Mouse (Mus musculus) MEL (cell line): ENCODE results near the gene Sdc1.

Source experiments
- CTCF ChIP-seq, 3 experiments: IDR thresholded peaks in 2 of 3; conservative IDR thresholded peaks in 1 of 3; 2 replicates each; pipeline ENCODE4 v1.5.1; 2011 to 2012; ENCODE audit warnings: low read length in 3 of 3, low read depth in 2 of 3, mild to moderate bottlenecking in 2 of 3, improper control_type of control experiment in 1 of 3, inconsistent platforms in 1 of 3, mixed read lengths in 1 of 3, moderate library complexity in 1 of 3; ENCODE audit not compliant: control insufficient read depth in 1 of 3, insufficient read depth in 1 of 3, poor library complexity in 1 of 3, severe bottlenecking in 1 of 3
- ELF1 ChIP-seq: IDR thresholded peaks from 2 replicates; pipeline ENCODE4 v1.6.1; 2014; ENCODE audit warnings: low read depth, mild to moderate bottlenecking, inconsistent platforms, low read length, improper control_type of control experiment, moderate library complexity
- GATA1 ChIP-seq: IDR thresholded peaks from 2 replicates; pipeline ENCODE4 v1.6.1; 2011; ENCODE audit warnings: low read depth, low read length, improper control_type of control experiment
- HCFC1 ChIP-seq: IDR thresholded peaks from 2 replicates; pipeline ENCODE4 v1.6.1; 2012; ENCODE audit warnings: low read depth, mild to moderate bottlenecking, inconsistent platforms, low read length, improper control_type of control experiment, moderate library complexity
- MAX ChIP-seq: IDR thresholded peaks from 2 replicates; pipeline ENCODE4 v1.6.1; 2011; ENCODE audit warnings: low read length, improper control_type of control experiment
- MYC ChIP-seq: IDR thresholded peaks from 2 replicates; pipeline ENCODE4 v1.6.1; 2011; ENCODE audit warnings: low read depth, mild to moderate bottlenecking, low read length, improper control_type of control experiment, moderate library complexity
- POLR2A ChIP-seq, 2 experiments: IDR thresholded peaks; 2 replicates each; pipeline ENCODE4 v1.6.1; 2011 to 2012; ENCODE audit warnings: low read length in 2 of 2, mild to moderate bottlenecking in 2 of 2, control low read depth in 1 of 2, improper control_type of control experiment in 1 of 2, low read depth in 1 of 2, moderate library complexity in 1 of 2; ENCODE audit not compliant: control insufficient read depth in 1 of 2, insufficient read depth in 1 of 2, poor library complexity in 1 of 2
- POLR2AphosphoS2 ChIP-seq: IDR thresholded peaks from 2 replicates; pipeline ENCODE4 v1.6.1; 2011; ENCODE audit warnings: low read length, improper control_type of control experiment
- SMC3 ChIP-seq: IDR thresholded peaks from 2 replicates; pipeline ENCODE4 v1.6.1; 2011; ENCODE audit warnings: low read depth, low read length, improper control_type of control experiment
- TAL1 ChIP-seq: IDR thresholded peaks from 2 replicates; pipeline ENCODE4 v1.6.1; 2012; ENCODE audit warnings: mild to moderate bottlenecking, inconsistent platforms, low read length, moderate library complexity, mixed read lengths
- ZNF384 ChIP-seq: IDR thresholded peaks from 2 replicates; pipeline ENCODE4 v1.6.1; 2012; ENCODE audit warnings: low read depth, mild to moderate bottlenecking, inconsistent platforms, low read length, improper control_type of control experiment

DNA sequence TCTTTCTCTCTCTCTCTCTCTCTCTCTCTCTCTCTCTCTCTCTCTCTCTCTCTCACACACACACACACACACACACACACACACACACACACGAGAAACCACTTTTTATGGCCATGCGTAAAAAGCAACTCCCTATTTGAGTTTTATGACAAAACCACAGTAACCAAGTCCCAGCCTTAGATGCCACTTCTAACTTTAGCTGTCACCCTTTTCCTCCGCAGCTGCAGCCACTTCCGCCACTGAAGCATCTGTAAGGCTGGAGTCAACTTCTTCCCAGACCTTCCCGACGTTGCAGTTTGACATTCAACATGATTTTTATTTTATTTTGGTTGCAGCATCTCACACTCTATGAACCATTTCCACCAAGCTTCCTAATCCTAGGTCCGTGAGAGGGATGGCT lies 71.6 kb downstream of the Sdc1 start:
- no peak for TF ChIP-seq POLR2A (IDR thresholded peaks at IDR 0.05; ENCODE audit: control insufficient read depth in 1 of 2, insufficient read depth in 1 of 2, low read depth in 1 of 2, low read length in 2 of 2, poor library complexity in 1 of 2)
- TF ChIP-seq SMC3: no peak
- no peak for TF ChIP-seq ZNF384
- TF ChIP-seq MYC: no peak
- no peak for TF ChIP-seq GATA1
- TF ChIP-seq CTCF (IDR thresholded peaks at IDR 0.05 in 2 of 3, conservative IDR thresholded peaks at IDR 0.05 in 1 of 3; ENCODE audit: control insufficient read depth in 1 of 3, insufficient read depth in 1 of 3, low read depth in 2 of 3, low read length in 3 of 3, poor library complexity in 1 of 3, severe bottlenecking in 1 of 3): no peak
- TF ChIP-seq MAX: no peak
- no peak for TF ChIP-seq POLR2AphosphoS2
- TF ChIP-seq TAL1: no peak
- TF ChIP-seq HCFC1: no peak
- no peak for TF ChIP-seq ELF1
